Mouse (Mus musculus): Measurements from ENCODE around the gene Tent5b.
A peak's percentile ranks its signal among the peaks of the same experiment; 100 is the strongest.
"Not testable (repeated sequence)": the region's sequence is repeated elsewhere in the genome, so short reads cannot be mapped to it uniquely, and the experiment has no call there.

Gene Tent5b

DNA sequence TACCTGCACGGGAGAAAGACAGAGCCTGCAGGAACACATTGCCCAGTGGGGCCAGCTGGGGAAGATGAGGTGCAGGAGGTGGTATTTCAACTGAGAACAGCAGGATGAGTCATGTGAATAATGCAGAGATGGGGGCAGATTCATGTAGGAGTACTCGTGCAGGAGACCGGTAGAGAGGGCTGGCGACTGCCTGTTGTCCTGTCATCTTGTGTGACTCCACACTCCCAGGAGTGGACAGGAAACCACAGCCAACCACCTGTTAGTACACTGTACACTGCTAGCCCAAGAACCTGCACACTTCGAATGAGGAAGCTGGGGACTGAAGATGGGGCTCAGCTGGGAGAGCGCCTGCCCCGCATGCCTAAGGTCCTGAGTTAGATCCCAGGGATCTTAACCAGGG lies 21.6 kb downstream of the Tent5b start:
- no peak for DNase-seq (ENCODE audit: low spot score)

DNA sequence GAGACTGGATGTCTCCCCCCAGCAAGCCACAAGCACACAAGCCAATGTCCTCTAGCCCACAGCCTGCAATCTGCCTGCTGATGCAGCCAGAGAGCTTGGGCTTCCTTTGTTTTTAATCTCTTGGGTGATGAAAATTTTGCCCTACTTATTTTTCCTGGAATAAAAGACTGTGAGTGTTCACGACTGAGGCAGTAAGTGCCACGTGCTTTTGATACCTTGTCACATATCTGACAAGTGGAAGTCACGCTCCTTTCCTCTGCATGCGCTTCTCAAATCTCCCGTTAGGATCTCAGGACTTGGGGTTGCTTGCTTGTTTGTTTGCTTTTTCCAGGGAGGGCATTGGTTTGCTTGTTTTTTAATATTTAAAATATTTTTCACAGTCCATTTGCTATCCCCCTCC lies 24.4 kb downstream of the Tent5b start:
- DNase-seq (ENCODE audit: low spot score): no peak

DNA sequence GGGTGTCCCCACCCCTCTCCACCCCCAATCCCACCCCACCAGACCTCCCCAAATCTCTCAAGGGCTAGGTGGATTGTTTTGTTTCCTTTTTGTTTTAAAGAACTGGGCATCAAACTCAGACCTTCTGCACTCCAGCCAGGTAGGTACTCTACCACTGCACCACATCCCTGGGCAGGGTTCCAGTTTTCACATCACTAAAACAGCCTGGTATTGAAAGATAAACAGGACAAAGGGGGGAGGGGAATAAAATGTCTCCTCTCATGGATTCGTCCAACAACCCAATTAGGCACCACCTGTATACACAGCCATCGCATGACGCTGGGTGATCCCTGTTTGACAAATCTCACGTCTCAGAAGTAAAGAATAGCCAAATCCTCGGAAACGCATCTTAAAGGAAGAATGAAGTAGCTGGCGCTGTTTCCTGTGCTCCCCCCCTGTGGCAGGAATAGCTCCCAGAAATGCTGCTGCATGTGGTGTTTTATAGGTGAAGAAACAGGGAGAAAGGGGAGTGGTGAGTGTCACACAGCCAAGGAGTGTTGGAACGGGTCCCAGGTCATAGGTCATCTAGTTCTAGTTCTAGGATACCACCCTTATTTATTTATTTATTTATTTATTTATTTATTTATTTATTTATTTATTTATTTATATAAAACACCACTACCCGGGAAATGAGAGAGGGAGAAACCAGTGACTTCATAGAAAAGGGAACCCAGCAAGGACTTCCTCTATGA lies 25.0 kb downstream of the Tent5b start:
- no peak for DNase-seq (ENCODE audit: low spot score)

DNA sequence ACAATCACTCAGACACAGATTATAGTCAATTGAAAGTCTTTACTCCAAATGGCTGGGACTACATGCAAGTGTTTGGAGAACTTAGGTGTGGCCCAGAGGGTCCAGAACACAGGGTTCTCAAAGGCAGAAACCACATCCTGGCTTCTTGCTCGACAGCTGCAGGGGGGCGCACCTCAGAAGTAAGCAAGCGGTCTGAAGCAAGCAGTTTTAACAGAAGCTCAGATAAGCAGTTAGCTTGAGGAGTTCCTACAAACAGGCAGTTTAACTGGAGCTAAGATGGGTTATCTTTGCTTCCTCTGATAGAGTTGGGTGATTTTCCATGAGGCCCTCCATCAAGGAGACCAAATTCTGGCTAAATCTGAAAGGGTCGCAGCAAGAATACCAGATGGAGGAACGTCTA lies 26.6 kb downstream of the Tent5b start:
- no peak for DNase-seq (ENCODE audit: low spot score)

DNA sequence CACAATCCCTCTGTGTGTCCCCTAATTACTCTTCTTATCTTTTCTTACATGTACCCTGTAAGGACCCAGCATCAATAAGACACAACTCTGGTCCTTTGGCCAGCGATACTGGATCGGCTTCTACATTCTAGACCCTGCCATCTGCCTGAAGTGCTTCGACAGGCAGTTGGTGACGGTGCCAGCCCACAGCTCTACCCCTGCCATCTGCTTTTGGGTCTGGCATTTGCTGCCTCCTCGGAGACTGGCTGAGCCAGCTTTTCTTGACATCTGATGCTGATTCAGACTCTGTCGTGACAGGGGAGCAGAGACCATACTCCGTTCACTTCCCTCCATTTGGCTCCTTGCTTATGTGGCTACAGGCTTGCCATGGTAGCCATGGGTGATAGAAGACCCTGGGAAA lies 29.1 kb downstream of the Tent5b start:
- no peak for DNase-seq (ENCODE audit: low spot score)

DNA sequence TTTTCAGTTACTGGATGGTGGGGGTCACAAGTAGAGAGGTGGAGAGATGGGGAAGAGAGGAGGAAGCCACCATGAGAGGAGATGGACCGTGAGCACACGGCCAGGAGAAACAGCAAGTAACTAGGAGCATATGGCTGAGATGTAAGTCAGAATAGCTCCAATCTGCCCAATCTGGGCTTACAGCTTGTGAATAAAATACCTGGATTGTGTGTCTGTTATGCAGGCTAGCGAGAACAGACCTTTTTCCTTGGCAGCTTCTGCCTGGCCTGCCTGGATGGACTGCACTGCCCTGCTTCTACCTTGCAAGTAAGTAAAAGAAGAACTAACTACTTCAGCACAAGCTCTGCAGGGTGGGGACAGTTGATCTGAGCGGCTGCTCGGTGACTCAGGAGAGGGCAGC lies 31.1 kb downstream of the Tent5b start:
- DNase-seq (ENCODE audit: low spot score): no peak

DNA sequence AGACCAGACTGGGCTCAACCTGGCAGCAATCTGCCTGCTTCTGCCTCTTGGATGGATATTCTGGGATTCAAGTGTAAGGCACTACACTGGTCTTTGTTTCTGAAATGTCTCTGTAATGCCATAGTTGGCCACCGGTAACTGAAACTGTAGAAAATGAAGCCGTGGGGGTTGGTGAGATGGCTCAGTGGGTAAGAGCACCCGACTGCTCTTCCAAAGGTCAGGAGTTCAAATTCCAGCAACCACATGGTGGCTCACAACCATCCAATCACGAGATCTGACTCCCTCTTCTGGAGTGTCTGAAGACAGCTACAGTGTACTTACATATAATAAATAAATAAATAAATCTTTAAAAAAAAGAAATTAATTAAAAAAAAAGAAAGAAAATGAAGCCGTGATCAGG lies 32.6 kb downstream of the Tent5b start:
- not testable (repeated sequence) for DNase-seq (ENCODE audit: low spot score)

DNA sequence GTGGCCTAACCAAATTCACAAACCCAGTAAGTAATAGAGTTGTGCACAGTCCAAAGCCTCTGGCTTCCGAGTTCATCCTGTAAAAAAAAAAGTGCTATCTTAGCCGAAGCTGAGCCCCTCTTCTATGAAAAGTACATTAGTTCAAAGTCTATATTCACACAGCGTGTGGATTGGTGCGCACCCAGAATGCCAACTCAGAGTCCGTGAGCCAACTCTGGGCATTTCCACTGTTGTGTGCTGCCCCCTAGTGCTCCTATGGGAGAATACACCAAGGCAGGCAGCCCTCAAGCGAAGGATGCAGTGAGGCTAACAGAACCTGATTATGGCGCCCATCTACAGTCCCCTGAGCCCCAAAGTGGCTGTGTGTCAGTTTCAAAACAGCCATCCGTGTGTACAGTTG lies 33.0 kb downstream of the Tent5b start:
- DNase-seq (ENCODE audit: low spot score): peak; percentile 69

DNA sequence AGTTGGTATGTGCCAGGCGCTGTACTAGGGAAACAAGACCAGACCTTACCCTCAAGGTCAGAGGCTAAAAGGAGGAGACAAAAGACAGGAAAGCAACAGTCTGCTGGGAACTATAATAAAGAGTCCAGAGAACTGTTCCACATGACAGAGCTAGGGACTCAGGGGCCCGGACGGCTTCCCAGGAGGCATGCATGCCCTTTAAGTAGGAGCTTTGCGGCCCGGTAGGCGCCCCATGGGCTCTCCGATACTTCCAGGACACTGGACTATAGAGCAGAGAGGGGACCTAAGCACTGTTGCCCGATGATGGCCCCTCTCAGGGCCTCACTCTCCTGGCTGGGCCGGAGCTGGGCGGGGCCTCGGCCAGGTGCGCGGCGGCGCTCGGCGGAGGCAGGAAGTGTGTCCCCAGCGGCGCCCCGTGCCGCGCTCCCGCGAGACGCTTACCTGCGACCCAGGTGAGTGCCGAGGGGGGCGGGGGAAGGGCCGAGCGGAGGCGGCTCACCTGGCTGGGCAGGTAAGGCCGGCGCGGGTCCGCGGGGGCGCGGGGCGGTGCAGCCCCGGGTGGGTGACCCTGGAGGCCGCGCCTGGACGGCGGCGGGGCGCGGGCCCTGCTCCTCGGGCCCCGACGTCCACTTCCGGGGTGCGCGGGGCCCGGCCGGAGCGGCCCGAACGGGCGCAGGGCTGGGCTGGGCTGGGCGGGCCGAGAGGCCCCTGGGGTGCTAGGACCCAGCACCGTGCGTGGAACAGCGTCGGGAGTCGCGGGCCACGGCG lies 38.9 kb downstream of the Tent5b start, which contains the start of gene Kdf1:
Gene Kdf1 (plus strand): TSS at position 363 of the 768 bp plus-strand sequence.
- peak; percentile 83 for DNase-seq (ENCODE audit: low spot score)

DNA sequence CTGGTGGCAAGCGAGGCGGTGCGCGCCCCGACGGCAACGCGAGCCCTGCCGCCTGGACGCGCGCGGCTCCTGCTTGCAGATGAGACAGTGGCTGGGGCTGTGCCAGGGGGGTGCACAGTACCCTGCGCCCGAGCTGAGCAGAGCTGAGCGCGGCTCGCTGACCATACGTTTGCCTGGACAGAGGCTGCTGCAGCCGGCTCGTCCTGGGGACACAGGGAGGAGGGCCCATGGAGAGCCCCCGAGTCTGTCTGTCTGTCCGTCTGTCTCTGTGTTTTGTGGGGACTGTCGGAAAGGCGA lies 39.4 kb downstream of the Tent5b start:
- DNase-seq (ENCODE audit: low spot score): no peak

DNA sequence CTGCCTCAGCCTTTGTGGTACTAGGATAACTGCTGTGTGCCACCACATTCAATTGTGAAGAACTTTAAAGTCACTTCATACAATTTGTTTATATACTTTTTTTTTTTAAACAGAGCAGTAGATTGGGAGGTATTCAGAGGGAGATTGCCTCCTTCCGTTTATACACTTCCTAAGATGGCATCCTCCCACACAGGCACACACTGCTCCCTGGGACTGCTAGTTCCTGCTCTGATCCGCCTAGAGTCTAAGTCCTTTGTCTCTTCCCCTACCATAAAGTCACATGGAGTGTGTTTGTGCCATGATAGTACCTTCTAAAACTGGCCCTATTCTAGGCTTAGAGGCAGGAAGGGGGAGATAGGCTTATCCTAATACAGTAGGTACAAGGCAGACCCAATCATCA lies 41.6 kb downstream of the Tent5b start:
- DNase-seq (ENCODE audit: low spot score): no peak

DNA sequence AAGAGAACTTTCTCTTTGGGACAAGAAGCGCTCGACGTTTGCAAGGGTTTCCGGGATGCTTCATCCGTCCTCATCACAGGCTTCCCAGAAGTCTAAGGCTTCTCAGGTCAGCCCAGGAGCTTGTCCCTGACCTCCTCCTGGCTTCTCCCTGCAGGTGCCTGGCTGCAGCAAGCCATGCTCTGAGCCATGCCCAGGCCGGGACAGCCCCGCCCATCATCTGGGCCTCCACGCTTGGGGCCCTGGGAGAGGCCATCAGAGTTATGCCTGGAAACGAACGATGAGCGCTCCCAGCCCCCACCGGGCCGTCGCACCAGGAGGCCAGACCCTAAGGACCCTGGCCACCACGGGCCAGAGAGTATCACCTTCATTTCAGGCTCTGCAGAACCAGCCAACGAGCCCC lies 47.9 kb downstream of the Tent5b start:
- DNase-seq (ENCODE audit: low spot score): no peak

DNA sequence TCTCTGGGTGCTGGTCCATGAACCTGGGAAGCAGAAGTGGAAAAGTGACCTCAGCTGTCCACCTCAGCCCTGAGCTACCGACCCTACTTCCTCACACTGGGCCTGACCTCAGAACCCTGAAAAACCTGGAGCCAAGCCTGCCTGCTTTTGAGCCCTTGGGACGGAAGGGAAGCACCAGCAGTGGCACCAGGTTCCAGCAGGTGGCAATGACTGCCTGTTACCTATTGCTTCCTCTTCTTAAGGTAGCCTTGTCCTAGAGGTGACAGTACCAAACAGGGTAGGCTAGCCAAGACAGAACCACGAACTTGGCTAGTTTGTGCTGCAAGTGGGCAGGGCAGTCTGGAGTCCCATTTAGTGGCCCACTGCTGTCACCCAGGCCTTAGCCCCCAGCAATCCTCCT lies 52.8 kb downstream of the Tent5b start:
- DNase-seq (ENCODE audit: low spot score): no peak

DNA sequence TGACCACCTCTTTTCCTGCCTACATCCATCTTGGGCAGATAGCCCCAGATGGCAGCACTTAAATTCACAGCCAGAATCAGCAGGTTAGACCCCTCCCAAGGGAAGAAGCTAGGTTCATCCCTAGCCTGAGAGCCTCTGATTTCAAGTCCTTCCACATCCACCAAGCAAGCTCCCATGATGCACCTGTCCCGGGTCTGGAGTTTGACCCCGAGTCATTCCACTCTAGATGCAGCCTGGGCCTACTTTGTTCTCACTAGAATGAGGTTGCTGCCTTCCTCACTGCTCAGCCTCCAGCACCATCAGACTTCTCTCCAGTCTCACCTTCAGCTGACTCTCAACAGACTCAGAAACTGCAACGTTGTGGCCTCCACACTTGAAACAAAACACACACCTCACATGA lies 56.1 kb downstream of the Tent5b start:
- DNase-seq (ENCODE audit: low spot score): no peak

DNA sequence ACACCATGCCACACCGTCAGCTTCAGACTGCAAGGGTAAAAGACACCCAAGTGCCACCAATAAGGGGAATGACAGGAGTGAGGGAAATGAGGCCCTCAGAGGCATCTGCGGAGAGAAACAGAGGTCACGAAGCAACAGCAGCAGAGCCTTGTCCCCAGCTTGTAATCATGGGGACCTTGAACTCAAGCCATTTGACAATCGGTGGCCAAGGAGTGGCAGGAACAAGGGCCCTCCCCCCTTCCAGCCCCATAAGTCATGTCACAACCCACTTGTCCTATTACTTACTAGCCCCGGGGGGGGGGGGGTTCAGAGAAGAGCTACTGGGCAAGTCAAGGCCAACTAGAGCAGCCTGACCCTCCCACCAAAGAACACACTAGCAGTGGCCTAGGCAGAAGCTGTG lies 56.7 kb downstream of the Tent5b start:
- DNase-seq (ENCODE audit: low spot score): no peak

Data from yolk sac, embryonic 10.5 days (tissue).